Mouse (Mus musculus) stomach, postnatal 0 days (tissue): ENCODE results near the gene Hapln4.

Experiments used
- CTCF ChIP-seq: IDR thresholded peaks from 2 replicates; pipeline ENCODE4 v1.5.1; 2016; ENCODE audit warnings: antibody characterized with exemption, low read depth, mild to moderate bottlenecking, moderate library complexity
- EP300 ChIP-seq: optimal IDR thresholded peaks from 2 replicates; pipeline ENCODE3; 2016; ENCODE audit warnings: antibody characterized with exemption

DNA sequence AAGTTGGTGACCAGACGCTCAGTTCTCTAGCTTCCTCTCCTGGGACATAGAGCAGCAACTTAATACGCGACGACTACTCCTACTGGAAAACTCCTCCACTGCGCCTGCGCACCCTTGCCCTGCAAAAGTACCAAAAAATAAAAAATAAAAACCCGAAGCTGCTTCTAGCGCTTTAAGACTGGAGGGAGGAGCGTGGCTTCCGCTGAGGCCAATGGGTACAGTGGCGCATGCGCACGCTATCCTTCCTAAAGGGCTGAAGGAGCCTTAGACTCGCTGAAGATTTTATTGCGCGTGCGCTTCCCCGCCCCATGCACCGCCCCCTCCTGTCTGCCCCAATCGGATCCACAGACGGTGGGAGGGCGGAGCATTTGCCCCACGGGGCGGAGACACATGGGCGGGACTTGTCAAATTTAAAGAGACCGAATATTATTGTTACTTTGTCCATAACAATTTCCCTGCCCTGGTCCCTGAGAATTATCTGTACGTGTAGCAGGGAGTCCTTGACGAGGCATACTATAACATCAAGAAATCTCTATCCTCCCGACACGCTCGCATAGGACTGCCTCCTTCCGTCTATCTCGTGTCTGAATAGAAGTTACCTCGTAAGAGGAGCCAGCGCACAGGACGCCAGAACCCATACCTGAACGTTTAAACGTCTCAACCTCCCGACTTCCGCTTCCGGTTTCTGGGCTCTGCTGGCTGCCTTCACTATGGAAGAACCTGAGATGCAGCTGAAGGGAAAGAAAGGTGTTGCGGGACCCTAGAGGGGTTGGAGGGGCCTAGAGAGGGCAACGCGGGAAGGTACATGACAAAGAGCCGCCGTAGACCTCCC, 56.0 kb downstream of the Hapln4 start, which contains the start of the genes Rfxank, Borcs8 and Mef2b:
- TF ChIP-seq CTCF: no peak; the same call in 1 of the 2 replicates
- TF ChIP-seq EP300: no peak
